Mouse (Mus musculus) heart, postnatal 0 days (tissue): ENCODE measurements around the gene Rabgef1.

Source experiments
- CTCF ChIP-seq: IDR thresholded peaks from 2 replicates; pipeline ENCODE4 v1.5.1; 2016; ENCODE audit warnings: antibody characterized with exemption, control low read depth, low read depth
- EP300 ChIP-seq: IDR thresholded peaks from 2 replicates; pipeline ENCODE4 v1.6.1; 2016; ENCODE audit warnings: antibody characterized with exemption, low read depth

DNA sequence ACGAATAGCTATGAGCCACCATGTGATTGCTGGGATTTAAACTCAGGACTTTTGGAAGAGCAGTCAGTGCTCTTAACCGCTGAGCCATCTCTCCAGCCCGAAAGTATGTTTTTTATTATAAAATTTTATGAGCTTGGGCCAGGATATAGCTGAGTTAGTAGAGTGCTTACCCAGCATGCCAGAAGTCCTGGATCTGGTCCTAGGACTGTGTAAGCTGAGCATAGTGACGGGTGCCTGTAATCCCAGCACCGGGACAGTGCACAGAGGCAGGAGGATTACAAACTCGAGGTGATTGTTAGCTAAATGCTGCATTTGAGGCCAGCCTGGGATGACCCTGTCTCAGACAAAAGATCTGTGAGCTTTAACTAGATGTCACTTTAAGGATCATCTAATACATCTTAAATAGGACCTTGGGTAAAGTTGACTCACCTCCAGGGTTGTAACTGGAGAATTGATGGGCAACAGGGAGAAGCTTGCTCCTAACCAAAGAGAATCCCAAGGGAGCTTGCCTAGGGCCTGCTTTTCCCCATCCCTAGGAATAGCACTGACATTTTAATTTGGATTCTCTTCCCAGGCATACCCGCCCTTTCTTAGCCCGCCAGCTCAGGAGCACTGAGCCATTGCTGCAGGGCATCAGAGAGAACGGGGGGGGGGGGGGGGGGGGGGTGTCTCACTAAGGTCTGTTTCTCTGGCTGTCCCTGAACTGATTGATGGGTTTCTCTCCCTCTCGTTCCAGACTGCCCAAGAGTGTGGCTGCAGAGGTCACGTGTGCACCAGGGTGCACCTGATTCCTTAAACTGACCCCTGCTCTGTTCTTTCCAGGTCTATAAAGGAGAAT, 42.7 kb upstream of the Rabgef1 start:
- TF ChIP-seq CTCF (no peak), EP300 (no peak)
